Mouse (Mus musculus) small intestine, adult 2 months (tissue): ENCODE data around the gene Txn2. TPM values are rescaled to one million over a fixed set of nuclear protein-coding genes. Genes with fewer than 3 reads are reported as not detected.

ENCODE experiments used
- H3K27ac ChIP-seq: fragments of 200-500 bp; 2 replicates; pipeline ENCODE4 v1.5.1; 2012; ENCODE audit warnings: low read depth, low read length, control low read depth, inconsistent platforms; ENCODE audit not compliant: insufficient read depth
- H3K27me3 ChIP-seq: fragments of 200-500 bp; 2 replicates; pipeline ENCODE4 v1.6.1; 2012; ENCODE audit warnings: mild to moderate bottlenecking, moderate library complexity, low read length, inconsistent platforms; ENCODE audit not compliant: control insufficient read depth, insufficient read depth
- H3K36me3 ChIP-seq: fragments of 200-500 bp; 2 replicates; pipeline ENCODE4 v1.6.1; 2012; ENCODE audit warnings: mild to moderate bottlenecking, low read length, control low read depth, inconsistent platforms; ENCODE audit not compliant: control insufficient read depth, insufficient read depth
- H3K4me1 ChIP-seq: fragments of 200-500 bp; 2 replicates; pipeline ENCODE4 v1.6.1; 2012; ENCODE audit warnings: low read length, inconsistent platforms, mixed read lengths; ENCODE audit not compliant: control insufficient read depth, insufficient read depth, insufficient read length
- H3K4me3 ChIP-seq: fragments of 200-500 bp; 2 replicates; pipeline ENCODE4 v1.5.1; 2012; ENCODE audit warnings: low read depth, mild to moderate bottlenecking, control low read depth, inconsistent platforms, low read length, moderate library complexity
- CTCF ChIP-seq: fragments of 200-500 bp; IDR thresholded peaks from 2 replicates; pipeline ENCODE4 v1.5.1; 2012; ENCODE audit warnings: low read depth, mild to moderate bottlenecking, control low read depth, inconsistent platforms, low read length, moderate library complexity, mixed read lengths; ENCODE audit not compliant: insufficient replicate concordance, insufficient read length; ENCODE audit errors: extremely low read depth
- POLR2A ChIP-seq: fragments of 200-500 bp; IDR thresholded peaks from 2 replicates; pipeline ENCODE4 v1.6.1; 2012; ENCODE audit warnings: low read depth, mild to moderate bottlenecking, control low read depth, inconsistent platforms, low read length, moderate library complexity
- WGBS: fragments of 180-500 bp; shearing (Covaris S2); methylation state at CpG from one replicate; pipeline ENCODE4 v1.1.7; 2018; 5-methylcytosine and 5-hydroxymethylcytosine counted together
- polyA plus RNA-seq: library from polyadenylated mRNA; depleted of rRNA; stranded (reverse); fragments of >200 nt; gene quantifications from 2 replicates; pipeline ENCODE4 v1.2.3, GENCODE M21; 2012

Txn2 gene
- polyA plus RNA-seq, 1 experiment = 222 TPM

DNA sequence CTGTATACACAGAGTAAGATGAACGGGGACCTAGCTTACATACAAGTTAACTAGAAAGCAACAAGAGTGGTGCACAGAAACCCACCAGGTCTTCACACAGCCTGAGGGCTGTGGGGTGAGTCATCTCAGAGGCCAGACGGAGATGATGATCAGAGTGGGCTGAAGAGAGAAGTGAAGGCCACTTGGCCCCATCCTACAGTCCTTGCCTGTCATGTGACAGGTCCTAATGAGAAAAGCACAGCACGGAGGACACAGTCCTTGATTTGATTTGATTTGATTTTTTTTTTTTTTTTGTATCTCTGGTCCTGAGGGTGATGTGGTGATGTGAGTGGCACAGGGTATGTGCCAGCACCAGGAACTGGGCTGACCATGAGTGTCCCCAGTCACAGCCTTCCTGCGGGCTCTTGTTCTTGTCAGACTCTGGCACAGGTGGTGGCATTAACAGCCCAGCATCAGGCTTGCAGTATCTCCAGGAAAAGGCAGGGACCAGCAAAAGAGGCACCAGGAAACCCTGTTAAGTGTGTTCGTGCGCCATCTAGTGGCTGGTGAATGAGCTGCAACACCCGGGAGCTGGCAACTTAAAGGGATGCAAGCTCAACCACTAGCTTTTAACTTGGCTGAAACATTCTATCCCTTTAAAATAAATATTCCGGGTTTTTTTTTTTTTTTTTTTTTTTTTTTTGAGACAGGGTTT, 11.8 kb downstream of the Txn2 start:
- H3K36me3 ChIP-seq = peaks cover 42% of the 10 kb centered on the region
- H3K27ac ChIP-seq = no peak overlapping the region
- no peak for TF ChIP-seq POLR2A
- TF ChIP-seq CTCF = peak; percentile 85
- H3K4me3 ChIP-seq = no peak overlapping the region
- 29% methylated on average over 8 of the region's 8 CpGs for whole genome bisulfite sequencing
- no peaks in the 10 kb centered on the region for H3K27me3 ChIP-seq
- peaks cover 11% of the 10 kb centered on the region; the same call in 1 of the 2 replicates for H3K4me1 ChIP-seq

DNA sequence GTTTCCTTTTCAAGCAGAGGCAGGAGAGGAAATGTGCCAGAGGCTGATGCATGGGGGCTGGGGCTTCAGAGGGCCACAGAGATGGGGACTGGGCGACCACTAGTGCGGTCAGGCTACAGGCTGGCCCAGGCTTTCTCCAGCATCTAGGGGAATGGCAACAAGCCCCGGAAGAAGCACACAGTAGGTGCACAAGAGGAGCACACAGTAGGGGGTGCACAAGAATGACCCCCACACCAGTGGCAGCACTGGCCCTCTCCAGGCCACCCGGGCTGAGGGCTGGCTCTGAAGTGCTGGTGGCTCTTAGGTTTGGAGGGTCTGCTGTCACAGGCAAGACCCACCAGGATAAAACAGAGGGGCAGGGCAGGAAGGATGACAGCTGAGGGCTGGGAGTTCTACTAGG, 13.5 kb downstream of the Txn2 start:
- WGBS = 96% methylated on average over 4 of the region's 4 CpGs
- H3K4me1 ChIP-seq = peaks cover 18% of the 10 kb centered on the region
- H3K36me3 ChIP-seq = peaks cover 30% of the 10 kb centered on the region
- no peak overlapping the region for H3K4me3 ChIP-seq
- TF ChIP-seq POLR2A (no peak), CTCF (no peak)
- H3K27me3 ChIP-seq = no peaks in the 10 kb centered on the region
- H3K27ac ChIP-seq = no peak overlapping the region

- Histone ChIP-seq H3K36me3 (peaks cover 30% of the 10 kb centered on the region), H3K4me3 (no peak overlapping the region), H3K27ac (no peak overlapping the region), H3K4me1 (peaks cover 15% of the 10 kb centered on the region), H3K27me3 (no peaks in the 10 kb centered on the region)
- WGBS = 95% methylated on average over 3 of the region's 3 CpGs
- TF ChIP-seq CTCF = no peak
- no peak for TF ChIP-seq POLR2A
Observed at GRCm38 (mm10) chr15:77914507-77914906, 14.3 kb downstream of the Txn2 start.

GRCm38 (mm10) chr15:77913054-77913453, 15.8 kb downstream of the Txn2 start:
- Histone ChIP-seq H3K4me3 (no peak overlapping the region), H3K27ac (no peak overlapping the region), H3K36me3 (peaks cover 28% of the 10 kb centered on the region), H3K4me1 (peaks cover 15% of the 10 kb centered on the region), H3K27me3 (no peaks in the 10 kb centered on the region)
- no peak for TF ChIP-seq CTCF
- TF ChIP-seq POLR2A = no peak
- 44% methylated on average over 8 of the region's 8 CpGs for WGBS

DNA sequence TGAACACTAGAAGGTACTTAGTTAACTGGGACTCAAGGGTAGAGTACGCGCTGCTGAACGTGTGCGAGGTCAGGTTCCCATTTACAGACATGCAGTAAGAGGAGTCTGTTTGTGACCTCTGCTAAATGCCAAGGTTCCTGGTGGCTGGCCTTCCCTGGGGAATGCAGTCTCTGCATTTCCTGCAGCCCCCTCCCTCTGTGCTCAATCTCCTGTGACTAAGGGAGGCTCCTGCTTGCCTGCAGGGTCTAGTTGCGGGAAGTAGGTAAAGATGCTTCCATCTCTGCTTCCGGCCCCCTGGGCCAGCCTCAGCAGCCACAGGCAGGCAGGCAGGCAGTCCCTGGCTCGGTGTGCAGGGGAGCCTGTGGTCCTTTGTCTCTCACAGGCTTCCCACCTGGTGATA, 16.2 kb downstream of the Txn2 start:
- WGBS = 85% methylated on average over 7 of the region's 7 CpGs
- H3K27me3 ChIP-seq = no peaks in the 10 kb centered on the region
- TF ChIP-seq POLR2A (no peak), CTCF (no peak)
- H3K4me1 ChIP-seq = peaks cover 15% of the 10 kb centered on the region
- no peak overlapping the region for H3K4me3 ChIP-seq
- H3K27ac ChIP-seq = no peak overlapping the region
- peaks cover 27% of the 10 kb centered on the region for H3K36me3 ChIP-seq

GRCm38 (mm10) chr15:77912048-77912447, 16.8 kb downstream of the Txn2 start:
- H3K27me3 ChIP-seq = no peaks in the 10 kb centered on the region
- H3K4me1 ChIP-seq = peaks cover 20% of the 10 kb centered on the region
- no peak overlapping the region for H3K27ac ChIP-seq
- TF ChIP-seq POLR2A (no peak), CTCF (no peak)
- no peak overlapping the region for H3K4me3 ChIP-seq
- WGBS = 80% methylated on average over 5 of the region's 5 CpGs
- H3K36me3 ChIP-seq = peaks cover 26% of the 10 kb centered on the region

GRCm38 (mm10) chr15:77911065-77911464, 17.7 kb downstream of the Txn2 start:
- H3K36me3 ChIP-seq = peaks cover 22% of the 10 kb centered on the region
- TF ChIP-seq CTCF (no peak), POLR2A (0 out of 2 replicates have a peak, but pooled peaks have one; percentile 38)
- 16% methylated on average over 2 of the region's 2 CpGs for WGBS
- peaks cover 27% of the 10 kb centered on the region for H3K4me1 ChIP-seq
- no peak overlapping the region for H3K4me3 ChIP-seq
- peak overlapping the region; percentile 49; the same call in 1 of the 2 replicates for H3K27ac ChIP-seq
- H3K27me3 ChIP-seq = no peaks in the 10 kb centered on the region
